Mouse (Mus musculus) kidney, embryonic 16.5 days (tissue): ENCODE results near the gene Lgalsl. TPM values are rescaled to one million over a fixed set of nuclear protein-coding genes. Genes with fewer than 3 reads are reported as not detected.
A peak's percentile ranks its signal among the peaks of the same experiment; 100 is the strongest.

ENCODE experiments used
- ATAC-seq: fragments of 200-750 bp; cut with Nextera tagmentation; 2 replicates; pipeline ENCODE4 v1.8.0; 2017; ENCODE audit warnings: moderate TSS enrichment; ENCODE audit not compliant: low FRiP score, low TSS enrichment
- H3K27ac ChIP-seq: fragments of 300-500 bp; sonication (generic); 2 replicates; pipeline ENCODE4 v1.5.1; 2014; ENCODE audit warnings: low read length
- H3K27me3 ChIP-seq: fragments of 300-500 bp; sonication (generic); 2 replicates; pipeline ENCODE4 v1.6.1; 2014; ENCODE audit warnings: low read length, control low read depth, mixed read lengths; ENCODE audit not compliant: insufficient read depth
- H3K36me3 ChIP-seq: fragments of 300-500 bp; sonication (generic); 2 replicates; pipeline ENCODE4 v1.6.1; 2014; ENCODE audit warnings: low read length, control low read depth, mixed read lengths; ENCODE audit not compliant: insufficient read depth
- H3K4me1 ChIP-seq: fragments of 300-500 bp; sonication (generic); 2 replicates; pipeline ENCODE4 v1.6.1; 2014; ENCODE audit warnings: low read length, control low read depth, mixed read lengths; ENCODE audit not compliant: insufficient read depth
- H3K4me2 ChIP-seq: fragments of 300-500 bp; sonication (generic); replicated peaks from 2 replicates; pipeline ENCODE4 v1.6.1; 2014; ENCODE audit warnings: low read depth, low read length
- H3K4me3 ChIP-seq: fragments of 300-500 bp; sonication (generic); 2 replicates; pipeline ENCODE4 v1.5.1; 2014; ENCODE audit warnings: mild to moderate bottlenecking, low read length
- H3K9ac ChIP-seq: fragments of 300-500 bp; sonication (generic); replicated peaks from 2 replicates; pipeline ENCODE4 v1.6.1; 2014; ENCODE audit warnings: low read length
- H3K9me3 ChIP-seq: fragments of 300-500 bp; sonication (generic); 2 replicates; pipeline ENCODE4 v1.6.1; 2016; ENCODE audit warnings: low read length, control low read depth
- WGBS: fragments of 180-500 bp; shearing (Covaris S2); extraction: QIAGEN DNeasy Blood & Tissue Kit; methylation state at CpG from one replicate; pipeline ENCODE4 v1.1.7; 2014; 5-methylcytosine and 5-hydroxymethylcytosine counted together
- polyA plus RNA-seq: library from polyadenylated mRNA; unstranded; fragments of >200 nt; fragmentation: Nextera tagmentation; extraction: Ambion mirVana; gene quantifications from 2 replicates; pipeline ENCODE4 v1.2.1, GENCODE M21; 2015

The Lgalsl gene
- polyA plus RNA-seq, 1 experiment from 2014 or later: 33.3 TPM

GRCm38 (mm10) chr11:20860351-20860750, 29.5 kb upstream of the Lgalsl start:
- H3K27ac ChIP-seq: no peak overlapping the region
- no peak overlapping the region for H3K4me3 ChIP-seq
- no peak overlapping the region for H3K4me2 ChIP-seq
- H3K27me3 ChIP-seq: no peaks in the 10 kb centered on the region
- WGBS: 88% methylated on average over 3 of the region's 3 CpGs
- ATAC-seq: no peak
- H3K36me3 ChIP-seq: no peaks in the 10 kb centered on the region
- peaks cover 23% of the 10 kb centered on the region for H3K4me1 ChIP-seq
- no peak overlapping the region for H3K9ac ChIP-seq
- no peaks in the 10 kb centered on the region for H3K9me3 ChIP-seq

GRCm38 (mm10) chr11:20859858-20860257, 29.0 kb upstream of the Lgalsl start:
- H3K27ac ChIP-seq: peak overlapping the region; percentile 91
- 28% methylated on average over 6 of the region's 6 CpGs for WGBS
- peak overlapping the region; percentile 29 for H3K4me2 ChIP-seq
- peak; percentile 13; the same call in 1 of the 2 replicates for ATAC-seq
- no peak overlapping the region for H3K4me3 ChIP-seq
- no peaks in the 10 kb centered on the region for H3K27me3 ChIP-seq
- H3K36me3 ChIP-seq: no peaks in the 10 kb centered on the region
- H3K9ac ChIP-seq: no peak overlapping the region
- peaks cover 26% of the 10 kb centered on the region for H3K4me1 ChIP-seq
- H3K9me3 ChIP-seq: no peaks in the 10 kb centered on the region

GRCm38 (mm10) chr11:20858921-20859668, 28.2 kb upstream of the Lgalsl start:
- WGBS: 12% methylated on average over 9 of the region's 9 CpGs
- Histone ChIP-seq H3K4me1 (peaks cover 26% of the 10 kb centered on the region), H3K4me2 (peak overlapping the region; percentile 29), H3K9ac (0 out of 2 replicates have a peak overlapping the region, but pooled peaks have one; percentile 4), H3K4me3 (no peak overlapping the region), H3K36me3 (no peaks in the 10 kb centered on the region), H3K27me3 (no peaks in the 10 kb centered on the region), H3K27ac (peak overlapping the region; percentile 91), H3K9me3 (no peaks in the 10 kb centered on the region)
- ATAC-seq: peak; percentile 93

- Histone ChIP-seq H3K4me1 (peaks cover 26% of the 10 kb centered on the region), H3K27me3 (no peaks in the 10 kb centered on the region), H3K27ac (peak overlapping the region; percentile 0; the same call in 1 of the 2 replicates), H3K9ac (no peak overlapping the region), H3K4me2 (no peak overlapping the region), H3K4me3 (no peak overlapping the region), H3K36me3 (no peaks in the 10 kb centered on the region), H3K9me3 (no peaks in the 10 kb centered on the region)
- ATAC-seq: no peak
- WGBS: 87% methylated on average over 4 of the region's 4 CpGs
These were observed 27.1 kb upstream of the Lgalsl start for GRCm38 (mm10) chr11:20857921-20858320.

- Histone ChIP-seq H3K4me3 (no peak overlapping the region), H3K36me3 (no peaks in the 10 kb centered on the region), H3K27ac (no peak overlapping the region), H3K9ac (no peak overlapping the region), H3K4me2 (no peak overlapping the region), H3K4me1 (peaks cover 17% of the 10 kb centered on the region), H3K27me3 (no peaks in the 10 kb centered on the region), H3K9me3 (no peaks in the 10 kb centered on the region)
- no peak for ATAC-seq
- WGBS: 71% methylated on average over 4 of the region's 4 CpGs
These were observed 23.3 kb upstream of the Lgalsl start for GRCm38 (mm10) chr11:20854032-20854741.

DNA sequence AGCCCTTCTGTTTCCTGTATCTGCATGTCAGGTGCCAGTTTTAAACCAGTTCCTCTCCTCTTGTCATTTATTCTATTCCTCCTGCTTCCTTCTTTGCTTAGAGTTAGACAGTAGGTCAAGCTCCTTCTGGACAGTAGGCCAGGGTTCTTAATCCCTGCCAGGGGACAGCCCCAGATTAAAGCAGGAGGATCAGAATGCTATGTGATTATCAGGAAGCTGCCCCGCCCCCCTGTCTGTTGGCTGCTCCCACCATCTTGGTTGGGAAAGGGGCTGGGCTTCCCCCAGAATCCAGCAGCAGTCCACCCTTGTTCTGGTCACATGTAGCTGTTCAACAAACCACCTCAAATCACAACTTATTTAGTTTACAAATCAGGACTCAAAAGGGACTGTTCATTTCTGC, 19.3 kb upstream of the Lgalsl start:
- H3K9me3 ChIP-seq: no peaks in the 10 kb centered on the region
- H3K4me2 ChIP-seq: no peak overlapping the region
- no peak overlapping the region for H3K4me3 ChIP-seq
- no peak overlapping the region for H3K9ac ChIP-seq
- no peaks in the 10 kb centered on the region for H3K36me3 ChIP-seq
- 0 out of 2 replicates have a peak, but pooled peaks cover 1% of the 10 kb centered on the region for H3K4me1 ChIP-seq
- H3K27ac ChIP-seq: no peak overlapping the region
- 91% methylated on average over 1 of the region's 1 CpGs for WGBS
- no peaks in the 10 kb centered on the region for H3K27me3 ChIP-seq
- ATAC-seq: no peak

DNA sequence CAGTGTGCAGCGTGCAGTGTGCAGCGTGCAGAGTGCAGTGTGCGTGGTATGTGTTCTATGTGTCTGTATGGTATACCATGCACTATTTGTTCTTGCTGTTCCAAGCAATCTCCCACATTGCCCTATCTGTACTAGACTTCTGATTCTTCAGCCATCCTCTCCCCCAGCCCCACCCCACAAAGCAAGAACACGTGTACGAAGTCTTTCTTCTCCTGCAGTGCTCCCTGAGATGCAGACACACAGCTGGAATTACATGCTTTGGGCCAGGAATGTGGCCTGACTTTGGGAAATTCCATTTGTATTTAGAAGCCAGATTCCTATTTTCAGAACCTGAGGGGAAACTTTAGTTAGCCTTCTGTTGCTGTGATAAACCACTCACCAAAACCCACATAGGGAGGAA, 18.5 kb upstream of the Lgalsl start:
- no peaks in the 10 kb centered on the region for H3K36me3 ChIP-seq
- no peak overlapping the region for H3K4me3 ChIP-seq
- 78% methylated on average over 5 of the region's 5 CpGs for WGBS
- H3K27me3 ChIP-seq: no peaks in the 10 kb centered on the region
- H3K4me2 ChIP-seq: no peak overlapping the region
- H3K27ac ChIP-seq: no peak overlapping the region
- no peaks in the 10 kb centered on the region for H3K4me1 ChIP-seq
- no peak overlapping the region for H3K9ac ChIP-seq
- no peaks in the 10 kb centered on the region for H3K9me3 ChIP-seq
- ATAC-seq: no peak

DNA sequence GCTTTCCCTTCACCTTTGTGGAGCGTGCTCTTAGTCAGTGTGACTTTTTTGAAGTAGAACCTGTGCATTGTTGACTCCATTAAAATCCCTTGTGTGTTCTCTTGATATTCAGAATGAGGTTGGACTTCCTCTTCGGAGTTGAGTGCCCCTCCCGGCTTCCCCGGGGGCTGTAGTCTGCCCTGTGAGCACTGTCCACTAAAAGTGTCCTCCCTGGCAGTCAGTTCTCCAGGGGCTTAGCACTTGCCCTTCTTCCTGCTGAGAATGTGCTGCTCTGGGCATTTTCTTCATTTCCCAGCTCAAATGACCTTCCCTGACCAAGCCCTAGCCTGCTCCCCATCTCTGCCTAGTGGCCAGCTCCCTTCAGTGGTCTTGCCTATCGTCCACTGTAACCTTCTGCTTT, 6.5 kb upstream of the Lgalsl start:
- no peaks in the 10 kb centered on the region for H3K9me3 ChIP-seq
- 80% methylated on average over 5 of the region's 5 CpGs for WGBS
- no peak for ATAC-seq
- H3K4me1 ChIP-seq: no peaks in the 10 kb centered on the region; the same call in 1 of the 2 replicates
- no peaks in the 10 kb centered on the region for H3K36me3 ChIP-seq
- H3K4me3 ChIP-seq: no peak overlapping the region
- no peak overlapping the region for H3K4me2 ChIP-seq
- no peak overlapping the region for H3K9ac ChIP-seq
- H3K27ac ChIP-seq: no peak overlapping the region
- H3K27me3 ChIP-seq: no peaks in the 10 kb centered on the region

DNA sequence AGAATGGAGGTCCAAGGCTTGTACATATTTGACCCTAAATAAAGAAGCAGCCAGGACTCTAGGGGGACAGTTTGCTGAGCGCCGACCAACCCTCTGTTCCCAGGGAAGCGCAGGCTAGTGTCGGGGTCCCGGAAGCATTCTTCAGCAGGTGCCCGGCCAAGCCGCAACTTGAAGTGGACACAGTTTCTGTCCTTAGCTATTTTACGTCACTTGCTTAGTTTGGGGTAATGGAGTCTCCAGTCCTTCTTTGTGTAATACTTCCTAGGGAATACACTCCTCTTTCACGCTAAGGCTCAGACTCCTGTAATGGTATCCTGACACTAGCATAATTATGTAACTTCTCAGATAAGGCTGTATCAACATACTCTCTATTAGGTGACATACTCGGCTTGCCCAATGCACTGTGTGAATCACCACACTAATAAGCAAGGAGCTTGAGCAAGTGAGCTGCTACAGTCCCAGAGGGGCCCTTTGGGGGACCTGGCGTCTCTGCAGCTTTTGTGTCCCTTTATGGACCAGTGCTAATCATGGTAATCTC, 813 bp upstream of the Lgalsl start:
- Histone ChIP-seq H3K27me3 (no peaks in the 10 kb centered on the region), H3K36me3 (peaks cover 7% of the 10 kb centered on the region; the same call in 1 of the 2 replicates), H3K9ac (peak overlapping the region; percentile 93), H3K4me3 (peak overlapping the region; percentile 86), H3K27ac (peak overlapping the region; percentile 90; the same call in 1 of the 2 replicates), H3K4me1 (peaks cover 23% of the 10 kb centered on the region), H3K9me3 (no peaks in the 10 kb centered on the region), H3K4me2 (peak overlapping the region; percentile 72)
- 16% methylated on average over 11 of the region's 11 CpGs for WGBS
- no peak for ATAC-seq
